Mouse (Mus musculus) activated CD4-positive, CD25-positive, alpha-beta regulatory T cell, adult 4 months (primary cell): ENCODE data around the gene Ddrgk1. TPM values are rescaled to one million over a fixed set of nuclear protein-coding genes. Genes with fewer than 3 reads are reported as not detected.
A peak's percentile ranks its signal among the peaks of the same experiment; 100 is the strongest.
"Not testable (repeated sequence)": the region's sequence is repeated elsewhere in the genome, so short reads cannot be mapped to it uniquely, and the experiment has no call there.

ENCODE experiments used
- ATAC-seq: one replicate; pipeline ENCODE4 v1.8.0; 2017
- polyA plus RNA-seq, 2 experiments: library from polyadenylated mRNA; unstranded; fragments of 100-300 nt; shearing (Covaris generic); gene quantifications; one replicate each; pipeline ENCODE4 v1.2.1; 2017

The Ddrgk1 gene
- polyA plus RNA-seq, 2 experiments from 2014 or later: 120 to 135 TPM

DNA sequence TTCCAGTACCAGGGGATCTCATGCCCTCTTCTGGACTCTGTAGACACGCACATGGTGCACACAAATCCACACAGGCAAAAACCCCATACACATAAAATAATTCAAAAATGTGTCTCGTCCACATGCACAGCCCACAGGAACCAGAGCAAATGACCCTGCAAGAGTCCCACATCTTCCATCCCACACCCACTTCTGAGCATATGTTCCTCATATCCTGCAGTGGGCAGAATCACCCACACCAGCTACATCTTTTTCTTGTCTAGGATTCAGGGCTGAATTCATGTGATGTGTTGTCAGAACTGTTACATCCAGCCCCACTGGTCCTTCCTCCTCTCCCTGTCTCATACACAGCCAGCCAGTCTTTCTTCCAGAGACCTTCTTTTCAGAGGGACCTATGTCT lies 11.2 kb downstream of the Ddrgk1 start:
- no peak for ATAC-seq

DNA sequence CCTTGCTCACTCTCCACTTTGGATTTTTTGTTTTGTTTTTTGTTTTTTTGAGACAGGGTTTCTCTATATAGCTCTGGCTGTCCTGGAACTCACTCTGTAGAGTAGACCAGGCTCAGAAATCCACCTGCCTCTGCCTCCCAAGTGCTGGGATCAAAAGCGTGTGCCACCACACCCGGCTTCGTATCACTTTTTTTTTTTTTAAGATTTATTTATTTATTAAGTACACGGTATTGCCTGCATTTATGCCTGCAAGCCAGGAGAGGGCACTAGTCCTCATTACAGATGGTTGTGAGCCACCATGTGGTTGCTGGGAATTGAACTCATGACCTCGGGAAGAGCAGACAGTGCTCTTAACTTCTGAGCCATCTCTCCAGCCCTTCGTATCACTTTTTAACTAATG lies 15.4 kb downstream of the Ddrgk1 start:
- ATAC-seq: not testable (repeated sequence)

GRCm38 (mm10) chr2:130645198-130645597 lies 19.3 kb downstream of the Ddrgk1 start:
- no peak for ATAC-seq

GRCm38 (mm10) chr2:130642684-130643369 lies 21.6 kb downstream of the Ddrgk1 start, which contains the start of gene Lzts3:
Lzts3 (minus strand) TSS chr2:130642803.
- peak; percentile 88 for ATAC-seq

GRCm38 (mm10) chr2:130642197-130642660 lies 22.2 kb downstream of the Ddrgk1 start:
- peak; percentile 26 for ATAC-seq

- no peak for ATAC-seq
Measured at GRCm38 (mm10) chr2:130641351-130642025, 23.0 kb downstream of the Ddrgk1 start.

DNA sequence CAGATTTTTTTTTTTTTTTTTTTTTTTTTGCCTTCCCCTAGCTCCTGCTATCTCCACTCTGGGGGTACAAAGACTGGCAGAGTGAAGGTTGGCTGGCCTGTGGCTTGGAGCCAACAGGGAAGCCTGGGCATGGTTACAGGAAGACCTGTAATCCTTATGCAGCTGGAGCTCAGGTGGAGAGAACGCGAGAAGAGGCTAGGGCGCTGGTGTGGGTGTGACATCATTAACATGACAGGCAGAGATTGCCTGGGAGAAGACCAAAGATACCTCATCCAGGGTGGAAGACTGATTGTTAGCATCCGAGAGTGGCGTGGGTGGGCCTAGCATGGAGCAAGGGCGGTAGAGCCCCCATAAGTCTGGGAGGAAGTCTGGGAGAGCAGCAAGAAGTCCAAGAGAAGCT lies 25.2 kb downstream of the Ddrgk1 start:
- ATAC-seq: no peak

GRCm38 (mm10) chr2:130638101-130638611 lies 26.3 kb downstream of the Ddrgk1 start:
- ATAC-seq: no peak

- ATAC-seq: peak; percentile 12
Measured at GRCm38 (mm10) chr2:130635847-130636246, 28.6 kb downstream of the Ddrgk1 start.

DNA sequence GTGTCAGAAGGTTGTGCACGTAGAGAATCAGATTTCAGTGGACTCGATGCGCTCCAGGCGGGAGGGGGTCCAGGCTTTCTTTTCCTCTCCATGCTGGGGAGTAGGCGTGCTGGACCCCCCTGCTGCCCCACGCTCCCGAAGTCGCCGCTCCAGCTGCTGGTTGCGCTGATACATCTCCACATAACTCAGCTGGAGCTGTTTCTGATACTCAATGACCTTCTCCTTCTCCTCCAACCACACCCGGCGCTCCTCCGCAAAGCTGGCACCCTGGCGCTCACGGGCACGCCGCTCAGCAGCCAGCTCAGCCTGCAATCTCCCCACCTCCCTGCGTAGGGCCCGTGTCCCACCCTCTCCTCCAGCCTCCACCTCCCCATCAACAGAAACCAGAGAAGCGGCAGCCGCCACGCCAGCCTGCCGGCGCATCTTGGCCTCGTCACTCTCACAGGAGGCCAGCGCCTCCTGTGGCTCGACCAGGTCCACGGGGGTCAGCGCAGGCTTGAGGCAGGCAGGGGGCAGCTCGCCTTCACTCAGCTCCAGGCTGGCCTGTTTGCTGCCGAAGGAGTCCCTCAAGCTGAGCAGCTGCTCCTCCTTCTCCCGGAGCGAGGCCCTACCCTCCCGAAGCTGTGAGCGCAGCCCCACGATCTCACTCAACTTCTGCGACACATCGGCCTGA lies 29.6 kb downstream of the Ddrgk1 start:
- peak; percentile 16 for ATAC-seq

DNA sequence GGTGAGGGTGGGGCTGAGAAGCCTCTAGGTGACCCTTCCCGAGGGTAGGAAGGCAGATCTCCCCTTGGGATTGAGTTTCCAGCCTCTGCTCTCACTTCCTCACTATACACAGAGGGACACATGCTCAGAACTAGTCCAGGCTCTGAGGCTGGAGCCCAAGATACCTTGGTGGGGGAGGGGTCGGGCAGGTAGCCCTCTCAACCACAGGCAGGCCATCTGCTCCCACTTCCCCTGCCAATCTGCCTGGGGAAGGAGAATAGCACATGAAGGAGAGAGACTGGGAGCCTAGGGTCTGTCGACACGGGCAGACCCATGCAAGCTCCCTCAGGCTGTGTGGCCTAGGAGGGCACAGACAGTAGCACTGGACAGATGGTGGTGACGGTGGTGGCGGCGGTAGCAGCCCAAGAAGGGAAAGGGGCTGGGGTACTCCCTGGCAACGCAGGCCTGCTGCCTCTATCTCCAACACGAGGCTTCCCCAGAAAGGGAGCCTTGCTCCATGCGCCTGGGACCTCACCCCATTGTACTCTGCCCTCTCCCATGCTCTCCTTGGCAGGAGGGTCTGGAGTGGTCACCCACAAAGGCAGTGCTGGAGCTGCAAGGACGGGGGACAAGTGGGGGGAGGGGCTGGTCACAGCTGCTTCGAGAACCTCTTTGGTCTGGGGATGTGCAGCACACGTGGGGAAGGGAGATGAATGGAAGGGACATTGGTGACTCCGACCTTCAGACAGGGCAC lies 30.3 kb downstream of the Ddrgk1 start:
- no peak for ATAC-seq

- no peak for ATAC-seq
Measured at GRCm38 (mm10) chr2:130632887-130633675, 31.4 kb downstream of the Ddrgk1 start.

DNA sequence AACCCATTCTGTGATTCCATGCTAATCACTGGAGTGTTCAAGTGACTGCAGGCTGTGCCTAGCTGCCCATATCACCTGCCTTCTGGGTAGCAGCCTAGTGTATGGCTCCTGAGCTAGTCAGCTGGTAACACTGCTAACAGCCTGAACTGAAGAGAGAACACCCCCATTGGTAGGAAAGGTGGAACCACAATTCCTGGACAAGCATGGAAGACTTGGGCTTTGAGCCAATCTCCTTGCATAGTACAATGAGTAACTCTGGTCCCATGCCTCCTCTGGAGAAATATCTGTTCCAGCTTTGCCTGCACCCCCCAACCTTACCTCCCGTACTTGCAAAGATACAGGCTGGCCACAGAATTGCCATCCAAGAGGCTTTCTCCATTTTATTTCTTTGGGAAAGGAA lies 32.0 kb downstream of the Ddrgk1 start:
- ATAC-seq: no peak

DNA sequence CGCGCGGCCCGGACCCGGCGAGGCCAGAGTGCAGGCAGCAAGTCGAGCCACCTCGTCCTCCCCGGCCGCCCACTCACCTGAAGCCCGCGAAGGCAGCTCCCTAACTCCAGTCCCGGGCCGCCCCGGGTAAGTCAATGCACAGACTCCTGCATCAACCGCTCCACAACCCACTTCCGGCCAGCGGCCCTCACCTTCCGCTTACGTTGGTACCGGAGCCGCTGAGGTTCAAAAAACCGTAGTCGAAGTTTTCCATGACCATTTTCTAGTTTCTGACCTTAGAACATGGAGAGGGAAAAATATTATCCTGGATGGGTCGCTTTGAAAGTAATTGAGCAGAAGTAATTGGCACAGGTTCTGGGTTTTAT lies 34.6 kb downstream of the Ddrgk1 start, which contains the start of the genes Fastkd5 and Ubox5:
Fastkd5 (minus strand) TSS at position 189 of the 365 bp plus-strand sequence.
Ubox5 (minus strand) TSS at position 200 of the 365 bp plus-strand sequence.
- peak; percentile 88 for ATAC-seq

GRCm38 (mm10) chr2:130629080-130629838 lies 35.2 kb downstream of the Ddrgk1 start:
- ATAC-seq: peak; percentile 29

DNA sequence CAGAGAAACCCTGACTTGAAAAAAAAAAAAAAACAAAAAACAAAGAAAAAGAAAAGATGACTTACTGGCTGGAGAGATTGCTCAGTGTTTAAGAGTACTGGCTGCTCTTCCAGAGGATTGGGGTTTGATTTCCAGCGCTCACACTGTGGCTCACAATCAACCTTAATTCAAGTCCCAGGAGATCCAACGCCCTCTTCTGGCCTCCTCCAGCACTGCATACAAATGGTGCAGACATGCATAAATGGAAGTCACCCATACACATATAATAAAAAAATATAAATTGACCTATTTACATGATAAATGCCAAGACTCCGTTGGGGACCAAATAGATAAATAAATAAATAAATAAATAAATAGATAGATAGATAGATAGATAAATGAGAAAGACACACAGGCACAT lies 36.0 kb downstream of the Ddrgk1 start:
- no peak for ATAC-seq

DNA sequence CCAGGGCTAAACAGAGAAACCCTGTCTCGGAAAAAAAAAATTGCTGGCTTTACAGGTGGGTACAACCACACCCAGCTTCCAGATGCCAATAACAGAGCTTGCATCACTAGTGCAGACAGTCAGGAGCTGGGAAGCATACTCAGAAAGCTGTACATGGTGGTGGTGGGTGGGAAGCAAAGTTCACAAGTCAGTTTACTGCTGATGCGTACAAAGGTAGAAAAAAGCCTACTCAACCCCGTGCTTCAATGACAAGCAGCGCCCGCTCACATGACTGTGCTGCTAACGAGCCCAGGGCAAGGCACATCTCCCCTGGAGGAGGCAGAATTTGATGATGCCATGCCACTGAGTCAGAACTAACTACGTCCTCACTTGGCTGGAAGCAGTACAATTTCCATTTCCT lies 45.5 kb downstream of the Ddrgk1 start:
- no peak for ATAC-seq

- no peak for ATAC-seq
Measured at GRCm38 (mm10) chr2:130613091-130613490, 51.4 kb downstream of the Ddrgk1 start.
